Mouse (Mus musculus): ENCODE measurements at regions not wholly inside any gene's neighbourhood (a gene's known extent, or its start where the extent isn't known, plus 50 kb on each side); places are given as distances from the start of the nearest gene placed in this dataset.

DNA sequence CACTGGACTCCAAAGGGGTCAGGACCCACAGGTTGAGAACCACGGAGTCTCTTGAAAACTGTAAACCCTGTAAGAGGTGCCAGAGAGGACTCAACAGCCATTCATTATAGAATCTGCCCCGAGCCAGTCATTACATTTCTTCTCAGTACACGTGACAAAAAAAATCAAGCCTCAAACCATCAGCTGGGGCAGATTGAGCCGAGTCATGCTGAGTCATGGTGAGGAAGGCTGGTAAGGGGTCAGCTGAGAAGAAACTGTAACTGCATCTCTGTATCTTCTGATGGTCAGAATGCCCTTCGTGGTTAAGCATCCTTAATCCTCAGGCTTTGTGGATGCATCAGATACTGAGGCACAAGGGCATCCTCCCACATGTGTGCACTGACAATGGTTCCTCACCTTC is 207.2 kb upstream of the Prok2 start:
- TF ChIP-seq CTCF (IDR thresholded peaks at IDR 0.05 in 2 of 3, conservative IDR thresholded peaks at IDR 0.05 in 1 of 3; ENCODE audit: control insufficient read depth in 1 of 3, insufficient read depth in 1 of 3, low read depth in 2 of 3, low read length in 3 of 3, poor library complexity in 1 of 3, severe bottlenecking in 1 of 3) (no peak), USF1 (IDR thresholded peaks at IDR 0.05; ENCODE audit: low read depth, low read length) (peak; percentile 44; the same call in 1 of the 2 replicates), ETS1 (IDR thresholded peaks at IDR 0.05; ENCODE audit: low read depth, low read length) (peak; percentile 76), TAL1 (IDR thresholded peaks at IDR 0.05; ENCODE audit: low read length) (no peak), POLR2AphosphoS5 (IDR thresholded peaks at IDR 0.05; ENCODE audit: borderline replicate concordance, low read depth, low read length) (no peak), MAX (IDR thresholded peaks at IDR 0.05; ENCODE audit: low read length) (no peak), EP300 (IDR thresholded peaks at IDR 0.05; ENCODE audit: low read depth in 1 of 2, low read length in 2 of 2) (no peak), TCF12 (IDR thresholded peaks at IDR 0.05; ENCODE audit: low read depth, low read length) (no peak), MYC (IDR thresholded peaks at IDR 0.05; ENCODE audit: low read depth, low read length) (no peak), ZKSCAN1 (IDR thresholded peaks at IDR 0.05; ENCODE audit: low read depth, low read length) (no peak), POLR2A (IDR thresholded peaks at IDR 0.05; ENCODE audit: control insufficient read depth in 1 of 2, insufficient read depth in 1 of 2, low read depth in 1 of 2, low read length in 2 of 2, poor library complexity in 1 of 2) (no peak), UBTF (IDR thresholded peaks at IDR 0.05; ENCODE audit: borderline replicate concordance, insufficient read depth, low read depth, low read length) (no peak), GATA1 (IDR thresholded peaks at IDR 0.05; ENCODE audit: low read depth, low read length) (no peak), ZC3H11A (IDR thresholded peaks at IDR 0.05; ENCODE audit: low read depth, low read length) (no peak)

Measured in MEL (cell line).